Mouse (Mus musculus): ENCODE results near the gene 2700081O15Rik. TPM values are rescaled to one million over a fixed set of nuclear protein-coding genes. Genes with fewer than 3 reads are reported as not detected.

2700081O15Rik gene
- polyA plus RNA-seq, 1 experiment = 26.9 TPM

Other genes with a start within 250 kb of the 2700081O15Rik start
- gene Otub1, start 211.3 kb upstream of the 2700081O15Rik start, polyA plus RNA-seq (2012; rRNA removed) = 91.0 and 97.6 TPM in 2 replicates
- gene Cox8a, start 200.0 kb upstream of the 2700081O15Rik start, polyA plus RNA-seq (2012; rRNA removed) = 508 and 528 TPM in 2 replicates
- gene Naa40, start 176.4 kb upstream of the 2700081O15Rik start, polyA plus RNA-seq (2012; rRNA removed) = 25.7 and 27.6 TPM in 2 replicates
- 10.2 and 10.4 TPM in 2 replicates for gene Rcor2, start 150.3 kb upstream of the 2700081O15Rik start, polyA plus RNA-seq (2012; rRNA removed)
- 75.2 and 100 TPM in 2 replicates for gene Mark2, start 75.8 kb upstream of the 2700081O15Rik start, polyA plus RNA-seq (2012; rRNA removed)
- gene Spindoc, start 34.6 kb upstream of the 2700081O15Rik start, polyA plus RNA-seq (2012; rRNA removed) = 18.8 and 21.0 TPM in 2 replicates
- gene Rtn3, start 65.7 kb downstream of the 2700081O15Rik start, polyA plus RNA-seq (2012; rRNA removed) = 120 and 126 TPM in 2 replicates
- 53.8 and 65.3 TPM in 2 replicates for gene Atl3, start 76.4 kb downstream of the 2700081O15Rik start, polyA plus RNA-seq (2012; rRNA removed)
- 41.3 and 43.5 TPM in 2 replicates for gene Pla2g16, start 139.8 kb downstream of the 2700081O15Rik start, polyA plus RNA-seq (2012; rRNA removed)
- 2.0 and 3.5 TPM in 2 replicates for gene Lgals12, start 189.6 kb downstream of the 2700081O15Rik start, polyA plus RNA-seq (2012; rRNA removed)
- not detected in 2 replicates for gene Hrasls5, start 194.9 kb downstream of the 2700081O15Rik start, polyA plus RNA-seq (2012; rRNA removed)

Data from urinary bladder, adult 2 months (tissue).